Mouse (Mus musculus) liver, embryonic 11.5 days (tissue): ENCODE data around the gene Ralgapa2. TPM values are rescaled to one million over a fixed set of nuclear protein-coding genes. Genes with fewer than 3 reads are reported as not detected.

Experiments
- ATAC-seq: fragments of 200-750 bp; cut with Nextera tagmentation; replicated peaks from 2 replicates; pipeline ENCODE4 v1.8.0; 2017; ENCODE audit warnings: moderate number of reproducible peaks, mild to moderate bottlenecking, moderate TSS enrichment, moderate library complexity; ENCODE audit not compliant: low FRiP score
- DNase-seq: peaks from one replicate; pipeline ENCODE4 v3.0.0-alpha.2; 2017; ENCODE audit warnings: low spot score
- H3K27ac ChIP-seq: fragments of 300-500 bp; sonication (generic); 2 replicates; pipeline ENCODE4 v1.5.1; 2014; ENCODE audit warnings: mild to moderate bottlenecking, low read depth, low read length, control low read depth
- H3K27me3 ChIP-seq: fragments of 300-500 bp; sonication (generic); replicated peaks from 2 replicates; pipeline ENCODE4 v1.6.1; 2014; ENCODE audit warnings: low read length, mixed read lengths; ENCODE audit not compliant: control insufficient read depth, insufficient read depth
- H3K36me3 ChIP-seq: fragments of 300-500 bp; sonication (generic); 2 replicates; pipeline ENCODE4 v1.6.1; 2014; ENCODE audit warnings: mild to moderate bottlenecking, low read length, moderate library complexity, mixed read lengths; ENCODE audit not compliant: control insufficient read depth, insufficient read depth
- H3K4me1 ChIP-seq: fragments of 300-500 bp; sonication (generic); replicated peaks from 2 replicates; pipeline ENCODE4 v1.6.1; 2014; ENCODE audit warnings: low read length, mixed read lengths; ENCODE audit not compliant: control insufficient read depth, insufficient read depth
- H3K4me2 ChIP-seq: fragments of 300-500 bp; sonication (generic); 2 replicates; pipeline ENCODE4 v1.6.1; 2014; ENCODE audit warnings: mild to moderate bottlenecking, control low read depth, moderate library complexity
- H3K4me3 ChIP-seq: fragments of 300-500 bp; sonication (generic); 2 replicates; pipeline ENCODE4 v1.5.1; 2014; ENCODE audit warnings: low read depth, low read length, control low read depth
- H3K9ac ChIP-seq: fragments of 300-500 bp; sonication (generic); 2 replicates; pipeline ENCODE4 v1.6.1; 2014; ENCODE audit warnings: low read depth, low read length, control low read depth
- H3K9me3 ChIP-seq: fragments of 300-500 bp; sonication (generic); 2 replicates; pipeline ENCODE4 v1.6.1; 2016; ENCODE audit warnings: low read length, inconsistent platforms, mixed read lengths; ENCODE audit not compliant: control insufficient read depth
- WGBS: fragments of 180-500 bp; shearing (Covaris S2); extraction: QIAGEN DNeasy Blood & Tissue Kit; methylation state at CpG from one replicate; pipeline ENCODE4 v1.1.7; 2014; 5-methylcytosine and 5-hydroxymethylcytosine counted together
- polyA plus RNA-seq: library from polyadenylated mRNA; unstranded; fragments of >200 nt; fragmentation: Nextera tagmentation; extraction: Ambion mirVana; gene quantifications from 2 replicates; pipeline ENCODE4 v1.2.1, GENCODE M21; 2014

The Ralgapa2 gene
- polyA plus RNA-seq, 1 experiment from 2014 or later, result 13.0 TPM

DNA sequence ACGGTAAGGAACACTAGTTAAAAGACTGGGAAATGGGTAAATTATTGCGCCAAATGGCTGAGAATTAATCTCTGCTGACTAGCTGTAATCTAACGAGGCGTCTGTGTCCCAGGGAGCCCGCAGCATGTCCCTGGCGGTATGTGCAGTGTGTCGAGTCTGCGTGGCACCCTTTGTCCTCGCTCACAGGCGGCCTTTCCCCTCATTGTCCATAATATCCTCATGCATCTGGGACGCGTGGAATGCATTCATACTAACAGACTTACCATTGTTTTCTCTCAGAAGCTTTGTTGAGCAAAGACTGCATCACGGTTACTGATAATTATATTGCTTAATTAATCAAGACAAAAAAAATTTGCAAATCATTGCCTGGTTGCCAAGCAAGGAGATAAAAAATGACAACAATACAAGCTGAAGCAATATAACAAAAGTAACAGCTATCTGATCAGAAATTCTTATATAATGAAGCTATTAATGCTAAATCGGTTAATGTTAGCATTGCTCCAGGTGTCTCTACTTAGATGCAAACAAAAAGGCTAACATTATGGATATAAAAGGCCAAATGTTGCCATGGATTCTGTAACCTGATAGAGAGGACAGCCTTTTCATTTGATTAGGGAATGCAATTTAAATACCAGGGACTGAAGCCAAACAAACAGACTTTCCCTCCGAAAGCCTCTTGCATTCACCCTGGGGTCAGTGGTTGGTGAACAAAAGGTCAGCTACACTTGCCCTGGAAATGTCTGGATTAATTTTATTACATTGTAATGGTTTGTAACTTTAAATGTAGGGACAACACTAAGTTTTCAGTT is 187.0 kb downstream of the Ralgapa2 start:
- Histone ChIP-seq H3K27me3 (no peaks in the 10 kb centered on the region), H3K9me3 (no peaks in the 10 kb centered on the region), H3K27ac (no peak overlapping the region), H3K4me3 (no peak overlapping the region), H3K4me1 (no peaks in the 10 kb centered on the region), H3K36me3 (no peaks in the 10 kb centered on the region), H3K9ac (no peak overlapping the region), H3K4me2 (no peak overlapping the region)
- no peak for ATAC-seq
- WGBS, result 83% methylated on average over 15 of the region's 15 CpGs
- no peak for DNase-seq

- no peaks in the 10 kb centered on the region for H3K4me1 ChIP-seq
- no peak overlapping the region for H3K4me2 ChIP-seq
- H3K27ac ChIP-seq, result no peak overlapping the region
- no peak overlapping the region for H3K4me3 ChIP-seq
- H3K27me3 ChIP-seq, result no peaks in the 10 kb centered on the region
- DNase-seq (no peak), ATAC-seq (no peak)
- no peaks in the 10 kb centered on the region for H3K36me3 ChIP-seq
- no peak overlapping the region for H3K9ac ChIP-seq
- no peaks in the 10 kb centered on the region for H3K9me3 ChIP-seq
- WGBS, result 90% methylated on average over 3 of the region's 3 CpGs
Observed at GRCm38 (mm10) chr2:146324140-146324906, 187.8 kb downstream of the Ralgapa2 start.

- DNase-seq (no peak), ATAC-seq (no peak)
- H3K4me3 ChIP-seq, result no peak overlapping the region
- no peaks in the 10 kb centered on the region for H3K4me1 ChIP-seq
- 87% methylated on average over 4 of the region's 4 CpGs for WGBS
- H3K27ac ChIP-seq, result no peak overlapping the region
- no peak overlapping the region for H3K9ac ChIP-seq
- H3K36me3 ChIP-seq, result no peaks in the 10 kb centered on the region
- H3K9me3 ChIP-seq, result no peaks in the 10 kb centered on the region
- no peak overlapping the region for H3K4me2 ChIP-seq
- no peaks in the 10 kb centered on the region for H3K27me3 ChIP-seq
Observed at GRCm38 (mm10) chr2:146323528-146323927, 188.6 kb downstream of the Ralgapa2 start.

DNA sequence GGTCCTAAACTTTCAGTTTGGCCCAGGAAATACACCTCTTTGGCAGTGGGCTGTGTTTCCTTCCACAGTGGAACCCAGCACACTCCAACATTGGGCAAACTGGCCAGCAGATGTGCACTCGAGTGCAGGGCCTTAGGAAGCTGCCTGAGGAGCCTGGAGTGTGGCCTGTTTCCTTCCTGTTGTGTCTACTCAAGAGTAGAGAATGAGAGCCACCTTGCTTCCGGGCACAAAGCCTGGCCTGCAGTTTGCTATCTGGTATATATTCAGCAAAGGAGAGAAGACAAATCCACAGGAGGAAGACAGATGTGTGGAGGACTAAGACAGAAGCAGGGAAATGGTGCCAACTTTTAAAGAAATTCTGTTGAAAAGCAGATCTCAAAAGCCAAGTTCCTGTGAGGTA is 189.4 kb downstream of the Ralgapa2 start:
- 42% methylated on average over 2 of the region's 2 CpGs for WGBS
- DNase-seq, result no peak

DNA sequence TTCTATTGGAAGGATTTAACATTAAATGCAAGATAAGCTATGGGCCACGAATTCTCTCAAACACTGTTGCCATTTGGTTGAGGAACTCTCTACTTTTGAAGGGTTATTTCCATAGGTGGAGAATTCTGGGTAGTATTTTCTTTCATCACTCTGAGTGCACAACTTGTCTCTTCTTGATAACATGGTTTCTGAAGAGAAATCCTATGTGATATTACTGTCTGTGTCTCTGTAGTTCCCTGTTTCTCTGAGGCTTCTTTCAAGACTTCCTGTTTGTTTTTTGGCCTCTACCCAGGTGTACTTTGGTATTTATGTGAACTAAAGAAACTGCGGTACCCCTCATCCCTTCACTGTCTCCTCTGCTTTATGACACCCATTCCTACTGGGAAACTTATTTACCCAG is 190.1 kb downstream of the Ralgapa2 start:
- ATAC-seq (no peak), DNase-seq (no peak)
- Histone ChIP-seq H3K4me2 (no peak overlapping the region), H3K9ac (no peak overlapping the region), H3K27me3 (no peaks in the 10 kb centered on the region), H3K4me1 (no peaks in the 10 kb centered on the region), H3K9me3 (no peaks in the 10 kb centered on the region), H3K36me3 (no peaks in the 10 kb centered on the region), H3K27ac (no peak overlapping the region), H3K4me3 (no peak overlapping the region)
- 88% methylated on average over 2 of the region's 2 CpGs for WGBS

More for the DNA sequence above, 189.4 kb downstream of the Ralgapa2 start:
- H3K9ac ChIP-seq, result no peak overlapping the region
- no peak overlapping the region for H3K27ac ChIP-seq
- no peaks in the 10 kb centered on the region for H3K9me3 ChIP-seq
- no peaks in the 10 kb centered on the region for H3K36me3 ChIP-seq
- H3K4me3 ChIP-seq, result no peak overlapping the region
- ATAC-seq, result no peak
- H3K4me2 ChIP-seq, result no peak overlapping the region
- no peaks in the 10 kb centered on the region for H3K4me1 ChIP-seq
- H3K27me3 ChIP-seq, result no peaks in the 10 kb centered on the region

GRCm38 (mm10) chr2:146320666-146321065 is 191.5 kb downstream of the Ralgapa2 start:
- Histone ChIP-seq H3K27ac (no peak overlapping the region), H3K9ac (no peak overlapping the region), H3K9me3 (no peaks in the 10 kb centered on the region), H3K27me3 (no peaks in the 10 kb centered on the region), H3K4me2 (no peak overlapping the region), H3K4me1 (no peaks in the 10 kb centered on the region), H3K4me3 (no peak overlapping the region), H3K36me3 (no peaks in the 10 kb centered on the region)
- ATAC-seq (no peak), DNase-seq (no peak)
- 82% methylated on average over 2 of the region's 2 CpGs for WGBS

GRCm38 (mm10) chr2:146314751-146315150 is 197.4 kb downstream of the Ralgapa2 start:
- 66% methylated on average over 5 of the region's 5 CpGs for WGBS
- Histone ChIP-seq H3K9ac (no peak overlapping the region), H3K36me3 (no peaks in the 10 kb centered on the region), H3K27me3 (no peaks in the 10 kb centered on the region), H3K9me3 (no peaks in the 10 kb centered on the region), H3K27ac (no peak overlapping the region), H3K4me1 (no peaks in the 10 kb centered on the region), H3K4me2 (no peak overlapping the region), H3K4me3 (no peak overlapping the region)
- ATAC-seq, result no peak
- DNase-seq, result no peak

DNA sequence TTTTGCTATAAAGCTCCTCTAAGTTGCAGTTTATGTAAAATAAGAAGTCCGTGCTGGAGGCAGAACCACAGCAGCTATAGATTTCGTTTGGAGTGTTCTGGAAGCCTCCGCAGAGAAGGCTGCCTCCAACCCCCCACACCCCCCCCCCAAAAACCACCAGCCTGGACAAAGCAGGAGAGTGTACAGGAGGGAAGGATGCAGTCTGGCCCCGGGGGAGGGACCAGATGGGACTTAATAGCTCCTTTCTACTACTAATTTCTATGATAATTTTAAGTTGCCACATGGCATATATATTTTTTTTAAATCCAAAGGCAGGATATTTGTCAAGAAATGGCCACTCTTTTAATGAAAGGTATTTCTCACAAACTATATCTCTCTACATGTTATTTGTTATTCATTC is 198.3 kb downstream of the Ralgapa2 start:
- H3K27me3 ChIP-seq, result no peaks in the 10 kb centered on the region
- no peak for ATAC-seq
- no peak overlapping the region for H3K4me2 ChIP-seq
- WGBS, result 83% methylated on average over 4 of the region's 4 CpGs
- DNase-seq, result no peak
- no peaks in the 10 kb centered on the region for H3K9me3 ChIP-seq
- H3K27ac ChIP-seq, result no peak overlapping the region
- no peaks in the 10 kb centered on the region for H3K4me1 ChIP-seq
- H3K4me3 ChIP-seq, result no peak overlapping the region
- H3K9ac ChIP-seq, result no peak overlapping the region
- H3K36me3 ChIP-seq, result no peaks in the 10 kb centered on the region

DNA sequence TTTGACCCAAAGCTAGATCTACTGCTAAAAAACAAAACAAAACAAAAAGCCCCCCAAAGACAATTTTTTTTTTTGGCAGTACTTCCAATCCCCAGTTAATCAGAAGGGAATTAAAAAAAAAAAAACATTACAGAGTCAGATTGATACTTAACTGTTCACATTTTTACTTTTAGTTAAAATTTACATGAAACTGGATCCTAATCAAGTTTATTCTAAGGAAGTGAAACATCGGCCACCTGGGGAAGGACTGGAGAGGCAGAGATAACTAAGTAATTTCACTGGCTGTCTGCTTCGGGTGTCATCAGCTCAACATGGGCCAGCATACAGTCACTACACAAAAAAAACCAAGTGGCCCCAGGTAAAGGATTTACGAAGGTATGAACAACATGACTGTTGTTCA is 201.4 kb downstream of the Ralgapa2 start:
- Histone ChIP-seq H3K27me3 (no peaks in the 10 kb centered on the region), H3K36me3 (no peaks in the 10 kb centered on the region), H3K27ac (no peak overlapping the region), H3K4me3 (no peak overlapping the region), H3K4me2 (no peak overlapping the region), H3K9ac (no peak overlapping the region), H3K4me1 (no peaks in the 10 kb centered on the region), H3K9me3 (no peaks in the 10 kb centered on the region)
- WGBS, result 81% methylated on average over 3 of the region's 3 CpGs
- no peak for ATAC-seq
- DNase-seq, result no peak
